Mouse (Mus musculus) CD4-positive helper T cell, adult 2 months (primary cell): ENCODE results near the gene Cdc25b.

Source experiments
- DNase-seq: peaks from one replicate; pipeline ENCODE4 v3.0.0-alpha.2; 2012; ENCODE audit warnings: low read depth, missing footprints, low spot score

The Cdc25b gene

GRCm38 (mm10) chr2:131190344-131191004, 3.7 kb downstream of the Cdc25b start:
- DNase-seq = peak; percentile 31

- DNase-seq = peak; percentile 51
These were observed 4.2 kb downstream of the Cdc25b start for GRCm38 (mm10) chr2:131191005-131191390.

- DNase-seq = no peak
These were observed 10.0 kb downstream of the Cdc25b start for GRCm38 (mm10) chr2:131196606-131197316.

- DNase-seq = no peak
These were observed 14.0 kb downstream of the Cdc25b start for GRCm38 (mm10) chr2:131200710-131201109.

- DNase-seq = no peak
These were observed 14.5 kb downstream of the Cdc25b start for GRCm38 (mm10) chr2:131201262-131201661.

- no peak for DNase-seq
These were observed 17.2 kb downstream of the Cdc25b start for GRCm38 (mm10) chr2:131203816-131204409.

- peak; percentile 55 for DNase-seq
These were observed 17.7 kb downstream of the Cdc25b start for GRCm38 (mm10) chr2:131204410-131204981.

- DNase-seq = no peak
These were observed 18.9 kb downstream of the Cdc25b start for GRCm38 (mm10) chr2:131205521-131206182.

GRCm38 (mm10) chr2:131206778-131207177, 20.0 kb downstream of the Cdc25b start, which contains the start of gene Ap5s1:
TSS of gene Ap5s1 (plus strand) at chr2:131207078.
- DNase-seq = no peak

GRCm38 (mm10) chr2:131208356-131208755, 21.6 kb downstream of the Cdc25b start:
- DNase-seq = no peak

GRCm38 (mm10) chr2:131209125-131209795, 22.5 kb downstream of the Cdc25b start:
- no peak for DNase-seq

GRCm38 (mm10) chr2:131209969-131210792, 23.4 kb downstream of the Cdc25b start:
- peak; percentile 93 for DNase-seq

GRCm38 (mm10) chr2:131211026-131211615, 24.4 kb downstream of the Cdc25b start:
- DNase-seq = no peak

- DNase-seq = no peak
These were observed 27.0 kb downstream of the Cdc25b start for GRCm38 (mm10) chr2:131213773-131214172.

- DNase-seq = no peak
These were observed 29.5 kb downstream of the Cdc25b start for GRCm38 (mm10) chr2:131215941-131216858.

GRCm38 (mm10) chr2:131220030-131220429, 33.3 kb downstream of the Cdc25b start:
- no peak for DNase-seq

GRCm38 (mm10) chr2:131221853-131222515, 35.2 kb downstream of the Cdc25b start:
- DNase-seq = no peak

GRCm38 (mm10) chr2:131222562-131222961, 35.8 kb downstream of the Cdc25b start:
- DNase-seq = no peak
